Mouse (Mus musculus) thymus, adult 2 months (tissue): Measurements from ENCODE around the gene Trak1.

Experiments
- CTCF ChIP-seq: fragments of 200-500 bp; IDR thresholded peaks from 2 replicates; pipeline ENCODE4 v1.5.1; 2012; ENCODE audit warnings: mild to moderate bottlenecking, control low read depth, low read length, moderate library complexity, borderline replicate concordance; ENCODE audit not compliant: control insufficient read depth, poor library complexity, insufficient read depth; ENCODE audit errors: extremely low read depth
- POLR2A ChIP-seq: fragments of 200-500 bp; IDR thresholded peaks from 2 replicates; pipeline ENCODE4 v1.6.1; 2012; ENCODE audit warnings: mild to moderate bottlenecking, low read length, control low read depth, moderate library complexity; ENCODE audit not compliant: control insufficient read depth, poor library complexity, insufficient read depth; ENCODE audit errors: extremely low read depth

DNA sequence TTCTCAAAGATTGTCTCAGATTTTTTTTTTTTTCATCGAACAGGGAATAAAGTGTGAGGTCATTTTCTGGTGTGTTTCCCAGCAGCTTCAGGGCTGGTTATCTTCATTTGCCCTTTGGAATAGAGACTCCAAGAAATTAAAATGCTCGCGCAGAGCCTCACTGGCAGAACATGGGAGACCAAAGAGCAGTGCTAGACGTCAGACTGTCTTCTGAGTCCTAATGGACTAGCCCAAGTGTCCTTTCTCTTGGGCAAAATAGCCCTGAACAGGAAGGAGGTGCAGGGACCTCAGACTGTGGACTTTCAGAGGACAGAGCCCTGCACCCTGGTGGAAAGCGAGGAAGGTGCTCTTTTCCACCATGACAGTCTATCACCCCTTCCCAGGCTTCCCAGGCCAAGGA, 217.2 kb downstream of the Trak1 start:
- TF ChIP-seq CTCF (no peak), POLR2A (no peak)
